ENCODE assay signal across 24 mouse cellular contexts in the genomic region with DNA sequence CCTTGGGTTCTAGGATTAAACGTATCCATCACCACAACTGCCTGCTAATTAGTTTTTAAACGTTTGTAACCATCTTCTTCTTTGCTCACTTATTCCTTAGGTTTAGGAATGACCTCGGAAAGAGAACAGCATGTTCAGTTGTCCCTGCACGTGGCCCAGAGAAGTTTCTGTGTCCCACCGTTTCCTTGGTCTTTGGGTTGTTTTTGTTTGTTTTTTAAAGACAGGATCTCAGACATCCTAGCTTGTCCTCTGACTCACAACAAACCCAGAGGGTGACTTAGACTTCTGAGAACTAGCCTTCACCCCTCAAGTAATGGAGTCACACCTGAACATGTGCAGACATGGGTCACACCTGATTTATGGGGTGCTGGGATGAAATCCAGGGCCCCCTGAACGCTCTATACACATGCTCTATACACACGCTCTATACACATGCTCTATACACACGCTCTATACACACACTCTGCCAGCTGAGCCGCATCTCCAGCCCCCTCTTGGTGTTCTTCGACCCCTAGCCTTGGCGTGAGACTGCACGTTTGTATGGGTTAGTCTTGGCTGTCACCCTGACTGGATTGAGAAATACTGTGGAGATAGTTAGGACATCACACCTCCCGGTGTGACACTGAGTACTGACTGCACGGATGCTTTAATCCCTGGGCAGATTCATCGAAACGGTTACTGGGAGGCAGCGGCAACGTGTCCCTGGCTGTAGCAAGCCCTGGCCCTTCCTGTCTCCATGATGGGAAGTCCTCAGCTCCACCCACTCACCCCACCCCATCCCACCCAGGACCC. TPM values are rescaled to one million over a fixed set of nuclear protein-coding genes. Genes with fewer than 3 reads are reported as not detected.
DNase-seq lines count a peak whose midpoint lies in the region; ATAC-seq and TF ChIP-seq lines count a peak whose summit lies in the region.
"Had no signal": no experiment of that assay in that cellular context is flagged by ENCODE, and none has a peak within 500 bp of the region (broad histone marks: within the 10 kb centered on the region; RNA-seq: fewer than 3 reads in every experiment).

No protein-coding gene starts in this region.

- no peak for TF ChIP-seq CTCF in liver, postnatal 0 days (IDR thresholded peaks at IDR 0.05; ENCODE audit: low read depth)
- TF ChIP-seq CTCF in stomach, postnatal 0 days (IDR thresholded peaks at IDR 0.05; ENCODE audit: low read depth) = no peak

- H3K9ac ChIP-seq in liver, postnatal 0 days (replicated peaks) = no peak overlapping the region
- H3K9ac ChIP-seq in stomach, postnatal 0 days (ENCODE audit: low read length) = no peak overlapping the region
- H3K9ac ChIP-seq: forebrain, embryonic 12.5 days; limb, embryonic 13.5 days had no signal

- H3K27ac ChIP-seq in liver, postnatal 0 days (ENCODE audit: low read depth) = no peak overlapping the region
- H3K27ac ChIP-seq in stomach, postnatal 0 days (replicated peaks) = no peak overlapping the region
- H3K27ac ChIP-seq: embryonic facial prominence, embryonic 10.5 days; forebrain, embryonic 12.5 days; heart, adult 2 months; hindbrain, embryonic 10.5 days; hindbrain, postnatal 0 days; limb, embryonic 13.5 days had no signal

- H3K9me3 ChIP-seq in liver, postnatal 0 days (ENCODE audit: low read length) = no peaks in the 10 kb centered on the region
- no peaks in the 10 kb centered on the region for H3K9me3 ChIP-seq in stomach, postnatal 0 days (ENCODE audit: control insufficient read depth, low read length)
- H3K9me3 ChIP-seq: embryonic facial prominence, embryonic 10.5 days; hindbrain, embryonic 10.5 days had no signal

- no peak overlapping the region for H3K4me2 ChIP-seq in liver, postnatal 0 days (ENCODE audit: low read depth, low read length)
- H3K4me2 ChIP-seq in stomach, postnatal 0 days (replicated peaks; ENCODE audit: low read depth) = no peak overlapping the region
- H3K4me2 ChIP-seq: forebrain, embryonic 12.5 days; limb, embryonic 13.5 days had no signal

- ATAC-seq in liver, postnatal 0 days = peak; percentile 40
- ATAC-seq in megakaryocyte, adult 5-6 weeks (ENCODE audit: poor library complexity, severe bottlenecking) = peak; percentile 73
- no peak for ATAC-seq in stomach, postnatal 0 days (ENCODE audit: low FRiP score, low TSS enrichment)
- no peak for ATAC-seq in erythroid progenitor cell, adult 5-6 weeks (replicated peaks; ENCODE audit: low FRiP score, poor library complexity, severe bottlenecking)
- ATAC-seq: activated CD4-positive, CD25-positive, alpha-beta regulatory T cell, adult 4 months; CD4-positive, CD25-positive, alpha-beta regulatory T cell, adult 4 months; hindbrain, postnatal 0 days; Patski had no signal

- no peak overlapping the region for H3K4me3 ChIP-seq in liver, postnatal 0 days (ENCODE audit: low read depth, low read length)
- no peak overlapping the region for H3K4me3 ChIP-seq in stomach, postnatal 0 days (ENCODE audit: low read depth, low read length)
- H3K4me3 ChIP-seq: embryonic facial prominence, embryonic 10.5 days; forebrain, embryonic 12.5 days; heart, adult 2 months; hindbrain, embryonic 10.5 days; limb, embryonic 13.5 days; megakaryocyte, embryonic 14.5 days had no signal

- no peaks in the 10 kb centered on the region for H3K36me3 ChIP-seq in liver, postnatal 0 days (replicated peaks; ENCODE audit: insufficient read depth, low read length)
- no peaks in the 10 kb centered on the region for H3K36me3 ChIP-seq in stomach, postnatal 0 days (ENCODE audit: control insufficient read depth, insufficient read depth, low read length)
- H3K36me3 ChIP-seq: embryonic facial prominence, embryonic 10.5 days; forebrain, embryonic 12.5 days; hindbrain, embryonic 10.5 days; limb, embryonic 13.5 days had no signal

- peaks cover 8% of the 10 kb centered on the region for H3K4me1 ChIP-seq in liver, postnatal 0 days (ENCODE audit: insufficient read depth)
- H3K4me1 ChIP-seq in stomach, postnatal 0 days (replicated peaks; ENCODE audit: control insufficient read depth, insufficient read depth) = no peaks in the 10 kb centered on the region
- H3K4me1 ChIP-seq: forebrain, embryonic 12.5 days; limb, embryonic 13.5 days had no signal

- no peaks in the 10 kb centered on the region for H3K27me3 ChIP-seq in liver, postnatal 0 days (ENCODE audit: insufficient read depth, low read length)
- H3K27me3 ChIP-seq in stomach, postnatal 0 days (ENCODE audit: control insufficient read depth, insufficient read depth, low read length) = no peaks in the 10 kb centered on the region
- H3K27me3 ChIP-seq: limb, embryonic 13.5 days; megakaryocyte, embryonic 14.5 days; Patski had no signal

- peak; percentile 89 for DNase-seq in heart, adult 11 months
- no peak for DNase-seq in heart, postnatal 14 days
- peak; percentile 44 for DNase-seq in 416B (ENCODE audit: low read depth)
- DNase-seq in liver, postnatal 0 days = no peak
- DNase-seq in stomach, postnatal 0 days (ENCODE audit: low spot score) = no peak
- DNase-seq in adipocyte (ENCODE audit: low spot score) = no peak
- DNase-seq: adrenal gland, postnatal 14 days; cerebellum, adult 2 months; gastrocnemius, postnatal 10 days; heart, adult 2 months; kidney, adult 11 months; layer of hippocampus, postnatal 36 days; midbrain, embryonic 14.5 days had no signal

- no peak for TF ChIP-seq EP300 in liver, postnatal 0 days (IDR thresholded peaks at IDR 0.05; ENCODE audit: low read depth)
- TF ChIP-seq EP300 in stomach, postnatal 0 days (optimal IDR thresholded peaks at IDR 0.05) = no peak

- intact Hi-C loops in heart, postnatal 14 days (cut with DNase I) = no loop called here

- 62% methylated on average over 18 of the region's 18 CpGs for WGBS in liver, postnatal 0 days (ENCODE audit: insufficient replicate concordance)
- 74% methylated on average over 18 of the region's 18 CpGs for WGBS in stomach, postnatal 0 days

RNA-seq across cellular contexts. Expression of gene Zfp217, which starts 16.0 kb away (rescaled TPM):
- 10 to 100 TPM; 14.3 to 17.1 TPM for total RNA-seq in heart, postnatal 14 days (2021)
- polyA plus RNA-seq in liver, postnatal 0 days (2015; fragmentation: Nextera tagmentation; extraction: Ambion mirVana) = 2.1 and 2.4 TPM in 2 replicates
- 40.4 and 52.3 TPM in 2 replicates for total RNA-seq in megakaryocyte, adult 5-6 weeks (2015)
- total RNA-seq in megakaryocyte, adult 5-6 weeks (2017) = 50.9 and 62.5 TPM in 2 replicates
- polyA plus RNA-seq in stomach, postnatal 0 days (2015; fragmentation: Nextera tagmentation; extraction: Ambion mirVana) = 1.5 and 1.7 TPM in 2 replicates
- total RNA-seq in erythroid progenitor cell, adult 5-6 weeks (2015; ENCODE audit: low replicate concordance) = 19.7 and 20.9 TPM in 2 replicates
- total RNA-seq in erythroid progenitor cell, adult 5-6 weeks (2017; ENCODE audit: low replicate concordance) = 25.7 and 33.9 TPM in 2 replicates

Comparison
In these comparisons a context has a peak if more than half of its experiments do, and no peak if none do; other contexts are left out.
1. DNase-seq: peak in heart, adult 11 months (single experiment) and 416B (single experiment); none in heart, postnatal 14 days (0 of 2), liver, postnatal 0 days (single experiment), stomach, postnatal 0 days (single experiment) and adipocyte (single experiment).
2. ATAC-seq: peak in liver, postnatal 0 days (single experiment) and megakaryocyte, adult 5-6 weeks (single experiment); none in stomach, postnatal 0 days (single experiment) and erythroid progenitor cell, adult 5-6 weeks (single experiment).